Mouse (Mus musculus): Measurements from ENCODE around the gene Castor2. TPM values are rescaled to one million over a fixed set of nuclear protein-coding genes. Genes with fewer than 3 reads are reported as not detected.
A peak's percentile ranks its signal among the peaks of the same experiment; 100 is the strongest.

The Castor2 gene
- total and polyA plus RNA-seq, 3 experiments: 0.35 to 3.9 (median 1.3) TPM

- Histone ChIP-seq H3K4me2 (ENCODE audit: insufficient read depth, low read depth, poor library complexity, severe bottlenecking) (no peak overlapping the region), H3K79me2 (replicated peaks; ENCODE audit: control insufficient read depth, extremely low read depth, insufficient read depth, poor library complexity, severe bottlenecking) (no peaks in the 10 kb centered on the region), H3K4me3 (replicated peaks in 1 of 3; ENCODE audit: low read depth in 2 of 3, low read length in 2 of 3, poor library complexity in 1 of 3) (no peak overlapping the region), H3K36me3 (replicated peaks in 1 of 2; ENCODE audit: control insufficient read depth in 1 of 2, insufficient read depth in 1 of 2, low read length in 1 of 2) (no peaks in the 10 kb centered on the region), H3K27ac (ENCODE audit: insufficient read depth, low read depth) (no peak overlapping the region), H3K9me3 (replicated peaks; ENCODE audit: low read length) (peaks cover 19% of the 10 kb centered on the region), H3K27me3 (replicated peaks) (peaks cover 6% of the 10 kb centered on the region), H3K4me1 (ENCODE audit: control insufficient read depth in 1 of 2, insufficient read depth in 2 of 2) (no peaks in the 10 kb centered on the region), H3K9ac (ENCODE audit: insufficient read depth, low read depth) (no peak overlapping the region)
- TF ChIP-seq USF2 (conservative IDR thresholded peaks at IDR 0.05; ENCODE audit: low read depth, low read length) (no peak), RCOR1 (conservative IDR thresholded peaks at IDR 0.05; ENCODE audit: low read depth, low read length) (no peak)
- dilution Hi-C loops (cut with MboI; ENCODE audit: extremely low pct_ligation_motif_present, extremely low pct_unique_long_range_greater_than_20kb, low sequenced_read_pairs) (no loop called here), in situ Hi-C loops (cut with MboI; ENCODE audit: low pct_ligation_motif_present, low pct_unique_long_range_greater_than_20kb, low sequenced_read_pairs) (no loop called here)
- DNase-seq (ENCODE audit: extremely low read depth): no peak
These were observed 48.8 kb upstream of the Castor2 start for GRCm38 (mm10) chr5:134050711-134051110.

- no peak overlapping the region for H3K9ac ChIP-seq (ENCODE audit: insufficient read depth, low read depth)
- peaks cover 13% of the 10 kb centered on the region for H3K9me3 ChIP-seq (replicated peaks; ENCODE audit: low read length)
- no peak overlapping the region for H3K4me2 ChIP-seq (ENCODE audit: insufficient read depth, low read depth, poor library complexity, severe bottlenecking)
- dilution Hi-C loops (cut with MboI; ENCODE audit: extremely low pct_ligation_motif_present, extremely low pct_unique_long_range_greater_than_20kb, low sequenced_read_pairs): no loop called here
- peak; percentile 6 for DNase-seq (ENCODE audit: extremely low read depth)
- H3K27me3 ChIP-seq (replicated peaks): peaks cover 6% of the 10 kb centered on the region
- in situ Hi-C loops (cut with MboI; ENCODE audit: low pct_ligation_motif_present, low pct_unique_long_range_greater_than_20kb, low sequenced_read_pairs): no loop called here
- H3K79me2 ChIP-seq (replicated peaks; ENCODE audit: control insufficient read depth, extremely low read depth, insufficient read depth, poor library complexity, severe bottlenecking): no peaks in the 10 kb centered on the region
- no peak overlapping the region for H3K4me3 ChIP-seq (replicated peaks in 1 of 3; ENCODE audit: low read depth in 2 of 3, low read length in 2 of 3, poor library complexity in 1 of 3)
- no peaks in the 10 kb centered on the region for H3K36me3 ChIP-seq (replicated peaks in 1 of 2; ENCODE audit: control insufficient read depth in 1 of 2, insufficient read depth in 1 of 2, low read length in 1 of 2)
- no peak overlapping the region for H3K27ac ChIP-seq (ENCODE audit: insufficient read depth, low read depth)
- H3K4me1 ChIP-seq (ENCODE audit: control insufficient read depth in 1 of 2, insufficient read depth in 2 of 2): no peaks in the 10 kb centered on the region
- TF ChIP-seq SMC3 (IDR thresholded peaks at IDR 0.05; ENCODE audit: low read depth, low read length) (0 out of 2 replicates have a peak, but pooled peaks have one; percentile 9), CTCF (conservative IDR thresholded peaks at IDR 0.05 in 1 of 2, IDR thresholded peaks at IDR 0.05 in 1 of 2; ENCODE audit: low read depth in 2 of 2, low read length in 2 of 2) (peak in 1 of 2 experiments; percentile 31; a peak in 3 of 4 replicates), ZC3H11A (IDR thresholded peaks at IDR 0.05; ENCODE audit: low read depth, low read length) (no peak)
These were observed 46.9 kb upstream of the Castor2 start for GRCm38 (mm10) chr5:134052614-134053013.

GRCm38 (mm10) chr5:134054496-134054895, 45.0 kb upstream of the Castor2 start:
- peaks cover 16% of the 10 kb centered on the region for H3K9me3 ChIP-seq (replicated peaks; ENCODE audit: low read length)
- no peaks in the 10 kb centered on the region for H3K36me3 ChIP-seq (replicated peaks in 1 of 2; ENCODE audit: control insufficient read depth in 1 of 2, insufficient read depth in 1 of 2, low read length in 1 of 2)
- TF ChIP-seq CHD1 (IDR thresholded peaks at IDR 0.05; ENCODE audit: low read depth, low read length) (no peak), USF2 (conservative IDR thresholded peaks at IDR 0.05; ENCODE audit: low read depth, low read length) (no peak), USF1 (IDR thresholded peaks at IDR 0.05; ENCODE audit: low read depth, low read length) (no peak), ZKSCAN1 (IDR thresholded peaks at IDR 0.05; ENCODE audit: borderline replicate concordance, low read depth, low read length) (no peak), NRF1 (IDR thresholded peaks at IDR 0.05; ENCODE audit: low read depth, low read length) (no peak), RAD21 (IDR thresholded peaks at IDR 0.05; ENCODE audit: low read depth, low read length) (no peak), TBP (conservative IDR thresholded peaks at IDR 0.05; ENCODE audit: low read depth, low read length) (no peak), BHLHE40 (IDR thresholded peaks at IDR 0.05; ENCODE audit: low read depth, low read length) (no peak), CHD2 (IDR thresholded peaks at IDR 0.05; ENCODE audit: low read length) (no peak), RCOR1 (conservative IDR thresholded peaks at IDR 0.05; ENCODE audit: low read depth, low read length) (no peak), MYC (IDR thresholded peaks at IDR 0.05; ENCODE audit: low read depth, low read length) (no peak), MAZ (IDR thresholded peaks at IDR 0.05; ENCODE audit: low read depth, low read length) (no peak)
- H3K4me2 ChIP-seq (ENCODE audit: insufficient read depth, low read depth, poor library complexity, severe bottlenecking): no peak overlapping the region
- H3K4me3 ChIP-seq (replicated peaks in 1 of 3; ENCODE audit: low read depth in 2 of 3, low read length in 2 of 3, poor library complexity in 1 of 3): no peak overlapping the region
- H3K27me3 ChIP-seq (replicated peaks): peaks cover 6% of the 10 kb centered on the region
- no peak for DNase-seq (ENCODE audit: extremely low read depth)
- H3K79me2 ChIP-seq (replicated peaks; ENCODE audit: control insufficient read depth, extremely low read depth, insufficient read depth, poor library complexity, severe bottlenecking): no peaks in the 10 kb centered on the region
- no peaks in the 10 kb centered on the region for H3K4me1 ChIP-seq (ENCODE audit: control insufficient read depth in 1 of 2, insufficient read depth in 2 of 2)
- H3K9ac ChIP-seq (ENCODE audit: insufficient read depth, low read depth): no peak overlapping the region
- dilution Hi-C loops (cut with MboI; ENCODE audit: extremely low pct_ligation_motif_present, extremely low pct_unique_long_range_greater_than_20kb, low sequenced_read_pairs) (no loop called here), in situ Hi-C loops (cut with MboI; ENCODE audit: low pct_ligation_motif_present, low pct_unique_long_range_greater_than_20kb, low sequenced_read_pairs) (no loop called here)
- no peak overlapping the region for H3K27ac ChIP-seq (ENCODE audit: insufficient read depth, low read depth)
